Mouse (Mus musculus): ENCODE measurements around the gene Hoxd10. TPM values are rescaled to one million over a fixed set of nuclear protein-coding genes. Genes with fewer than 3 reads are reported as not detected.

Hoxd10 gene
- under 1 TPM in 1 of 2 experiments, not detected in 1; 0.22 TPM for total RNA-seq (2021)

DNA sequence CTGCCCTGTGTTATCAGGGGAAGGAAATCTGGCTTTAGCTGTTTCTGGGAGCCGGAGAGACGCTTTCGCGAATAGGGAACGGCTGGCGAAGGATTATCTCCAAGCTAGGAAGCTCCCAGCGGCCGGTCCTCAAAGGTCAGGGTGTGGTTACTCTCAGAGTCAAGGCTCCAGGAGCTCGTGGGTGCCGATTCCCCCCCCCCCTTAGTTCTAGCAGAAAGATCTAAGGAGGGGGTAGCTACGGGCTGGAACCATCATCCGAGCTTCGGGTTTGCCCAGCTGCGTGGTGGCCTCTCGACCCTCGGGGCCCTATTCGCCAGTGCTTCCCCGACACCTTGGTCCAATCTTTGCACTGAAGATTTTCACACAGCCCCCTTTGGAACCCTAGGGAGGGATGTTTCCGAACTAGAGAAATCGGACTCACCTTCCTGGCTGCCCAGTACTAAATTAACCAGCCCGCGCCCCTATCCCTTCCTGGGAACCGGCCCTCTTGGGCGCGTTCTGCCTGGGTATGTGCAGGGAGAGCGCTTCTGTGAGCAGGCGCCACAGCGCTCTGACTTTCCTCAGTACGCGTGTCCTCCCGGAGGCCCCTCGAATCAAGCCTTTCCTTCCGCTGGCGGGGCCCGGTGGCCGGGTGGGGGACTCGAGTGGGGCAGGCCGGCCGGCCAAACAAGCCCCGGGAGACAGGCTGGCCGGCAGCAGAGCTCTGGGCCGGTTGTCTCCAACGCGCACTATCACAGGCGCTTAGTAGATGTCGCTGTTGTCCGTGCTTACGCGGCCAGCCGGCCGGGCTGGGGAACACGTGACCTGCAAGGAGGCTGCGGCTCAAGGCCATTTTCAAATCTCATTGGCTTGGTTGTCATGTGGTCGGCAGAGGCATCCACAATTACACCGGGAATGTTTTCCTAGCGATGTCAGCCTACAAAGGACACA lies at the start of gene Hoxd10:
Gene Hoxd10 (plus strand): TSS at position 903 of the 930 bp plus-strand sequence.
- no peak for DNase-seq
- intact Hi-C loops (cut with DNase I) = loop anchor here (10.0 kb wide), 1 partner anchor 1416 kb away; the partner anchor contains the start of gene Sp9

DNA sequence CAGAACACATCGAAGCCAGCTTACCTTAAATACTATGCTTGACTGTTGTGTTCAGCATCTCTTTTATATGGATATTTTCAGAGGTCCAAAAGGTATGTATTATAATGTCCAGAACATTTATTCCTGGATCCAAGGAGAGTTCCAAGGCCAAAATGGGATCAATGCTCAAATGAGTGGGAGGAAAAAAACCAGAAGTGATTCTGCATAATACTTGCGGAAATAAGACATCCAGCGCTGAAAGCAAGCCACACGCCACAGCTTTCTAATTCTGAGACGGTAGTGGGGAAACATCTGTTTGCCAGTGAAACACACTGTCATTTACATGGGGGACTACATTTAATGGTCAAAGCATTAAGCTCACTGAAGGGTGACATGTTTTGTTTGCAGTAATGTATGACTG lies 49.3 kb upstream of the Hoxd10 start:
- intact Hi-C loops (cut with DNase I) = no loop called here
- no peak for DNase-seq

GRCm38 (mm10) chr2:74645631-74646030 lies 46.1 kb upstream of the Hoxd10 start:
- intact Hi-C loops (cut with DNase I) = no loop called here
- no peak for DNase-seq

GRCm38 (mm10) chr2:74647082-74647864 lies 44.5 kb upstream of the Hoxd10 start:
- intact Hi-C loops (cut with DNase I) = no loop called here
- no peak for DNase-seq

DNA sequence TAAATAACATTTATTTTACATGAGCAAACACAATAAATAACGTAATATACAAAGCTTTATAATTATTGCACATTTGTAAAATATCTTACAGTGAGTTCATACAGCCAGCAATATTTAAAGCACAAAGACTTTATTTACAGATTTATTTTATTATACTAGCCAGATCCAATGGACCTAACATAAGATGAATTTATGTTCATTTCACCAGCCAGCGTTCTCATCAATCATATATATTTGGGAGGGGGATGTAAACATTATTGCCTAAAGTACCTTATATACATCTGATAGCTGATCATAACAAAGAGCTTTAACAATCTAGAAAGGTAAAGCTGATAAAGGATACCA lies 38.8 kb upstream of the Hoxd10 start:
- no peak for DNase-seq
- intact Hi-C loops (cut with DNase I) = loop anchor here (5.0 kb wide), 1 partner anchor 84 kb away; no protein-coding TSS in a partner anchor

DNA sequence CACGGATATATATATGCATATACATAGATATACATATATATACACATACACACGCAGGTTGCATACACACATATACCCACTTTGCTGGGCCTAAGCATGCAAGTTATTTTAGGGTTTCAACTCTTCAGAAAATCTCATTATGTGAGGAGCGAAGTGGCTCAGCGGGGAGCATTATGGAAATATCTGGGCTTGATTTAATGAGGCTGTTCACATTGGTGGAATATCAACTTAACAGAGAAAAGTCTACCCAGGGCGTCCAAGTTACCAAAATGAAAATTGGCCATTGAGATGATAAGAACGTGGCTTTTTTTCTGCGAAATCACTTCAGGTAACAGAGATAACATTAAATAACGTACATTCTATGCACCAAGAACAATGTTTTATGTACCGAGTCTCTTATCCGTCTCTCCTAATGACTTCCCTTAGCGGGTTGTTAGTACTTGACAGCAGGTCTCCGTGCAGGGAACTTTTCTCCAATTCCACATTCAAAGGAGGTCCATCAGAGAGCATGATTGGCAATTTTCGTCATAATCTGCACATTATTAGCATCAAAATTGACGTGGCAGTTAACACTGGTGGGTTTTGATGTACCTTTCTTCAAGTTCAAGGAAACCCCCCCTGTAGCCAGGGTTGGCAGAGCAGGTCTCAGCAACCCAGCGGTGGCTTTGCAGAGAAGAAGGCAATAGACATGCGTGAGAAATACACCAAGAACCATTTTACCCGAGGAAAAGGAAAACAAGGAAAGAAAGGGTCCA lies 37.8 kb upstream of the Hoxd10 start:
- no peak for DNase-seq
- intact Hi-C loops (cut with DNase I) = loop anchor here (5.0 kb wide), 1 partner anchor 83 kb away; no protein-coding TSS in a partner anchor

- no peak for DNase-seq
- intact Hi-C loops (cut with DNase I) = loop anchor here (5.0 kb wide), 1 partner anchor 82 kb away; no protein-coding TSS in a partner anchor
Measured at GRCm38 (mm10) chr2:74654743-74655419, 36.8 kb upstream of the Hoxd10 start.

DNA sequence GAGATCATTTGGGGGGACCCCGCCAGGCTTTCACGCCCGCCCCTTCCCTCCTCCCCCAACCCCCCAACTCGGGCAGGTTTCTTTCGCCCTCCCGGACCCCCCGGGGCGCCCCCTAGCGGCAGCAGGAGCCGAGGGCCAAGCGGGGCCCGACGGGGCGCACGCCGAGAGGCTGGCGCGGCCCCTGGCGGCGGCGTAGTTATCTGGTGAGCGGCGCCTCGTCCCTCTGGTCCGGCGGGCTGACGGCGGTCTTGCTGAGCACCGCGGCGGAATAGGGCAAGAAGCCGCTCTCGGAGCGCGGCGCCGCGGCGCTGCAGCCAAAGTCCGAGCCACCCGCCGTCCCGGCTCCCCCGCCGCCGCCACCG lies 36.3 kb upstream of the Hoxd10 start:
- DNase-seq = no peak
- intact Hi-C loops (cut with DNase I) = no loop called here

DNA sequence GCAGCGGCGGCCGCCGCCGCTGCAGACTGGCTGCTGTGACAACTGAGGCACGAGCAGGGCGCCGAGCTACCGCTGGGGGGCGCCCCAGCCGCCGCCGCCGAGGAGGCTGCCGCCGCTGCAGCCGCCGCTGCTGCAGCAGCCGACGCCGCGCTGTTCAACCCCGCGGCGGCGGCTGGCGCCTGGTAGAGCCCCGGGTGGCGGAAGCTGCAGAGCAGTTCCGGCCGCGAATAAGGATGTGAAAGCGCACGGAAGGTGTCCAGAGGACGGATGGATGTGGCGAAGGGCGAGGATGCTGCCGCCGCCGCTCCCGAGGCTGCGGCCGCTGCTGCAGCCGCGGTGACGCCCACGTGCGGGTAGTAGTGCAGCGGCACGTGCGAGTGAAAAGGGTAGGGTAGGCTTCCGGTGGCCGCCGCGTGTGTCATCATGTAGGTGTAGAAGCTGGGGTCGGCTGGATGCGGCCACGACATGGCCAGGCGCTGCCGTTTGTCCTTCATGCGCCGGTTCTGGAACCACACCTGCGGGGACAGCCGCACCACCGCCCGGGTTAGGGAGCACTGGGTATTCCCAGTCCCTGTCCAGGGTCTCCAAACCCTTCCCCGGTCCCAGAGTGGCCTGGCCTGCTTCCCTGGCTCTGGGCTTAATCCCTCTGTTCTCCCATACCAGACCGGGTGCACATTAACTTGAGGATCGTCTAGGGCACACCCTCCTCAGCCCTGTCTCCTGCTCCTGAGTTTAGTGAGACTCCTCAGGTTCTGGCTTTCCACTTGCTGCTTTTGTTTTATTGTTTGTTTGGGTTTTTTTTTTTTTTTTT lies 35.7 kb upstream of the Hoxd10 start:
- intact Hi-C loops (cut with DNase I) = no loop called here
- DNase-seq = no peak

GRCm38 (mm10) chr2:74656632-74657021 lies 35.1 kb upstream of the Hoxd10 start:
- intact Hi-C loops (cut with DNase I) = no loop called here
- DNase-seq = no peak

DNA sequence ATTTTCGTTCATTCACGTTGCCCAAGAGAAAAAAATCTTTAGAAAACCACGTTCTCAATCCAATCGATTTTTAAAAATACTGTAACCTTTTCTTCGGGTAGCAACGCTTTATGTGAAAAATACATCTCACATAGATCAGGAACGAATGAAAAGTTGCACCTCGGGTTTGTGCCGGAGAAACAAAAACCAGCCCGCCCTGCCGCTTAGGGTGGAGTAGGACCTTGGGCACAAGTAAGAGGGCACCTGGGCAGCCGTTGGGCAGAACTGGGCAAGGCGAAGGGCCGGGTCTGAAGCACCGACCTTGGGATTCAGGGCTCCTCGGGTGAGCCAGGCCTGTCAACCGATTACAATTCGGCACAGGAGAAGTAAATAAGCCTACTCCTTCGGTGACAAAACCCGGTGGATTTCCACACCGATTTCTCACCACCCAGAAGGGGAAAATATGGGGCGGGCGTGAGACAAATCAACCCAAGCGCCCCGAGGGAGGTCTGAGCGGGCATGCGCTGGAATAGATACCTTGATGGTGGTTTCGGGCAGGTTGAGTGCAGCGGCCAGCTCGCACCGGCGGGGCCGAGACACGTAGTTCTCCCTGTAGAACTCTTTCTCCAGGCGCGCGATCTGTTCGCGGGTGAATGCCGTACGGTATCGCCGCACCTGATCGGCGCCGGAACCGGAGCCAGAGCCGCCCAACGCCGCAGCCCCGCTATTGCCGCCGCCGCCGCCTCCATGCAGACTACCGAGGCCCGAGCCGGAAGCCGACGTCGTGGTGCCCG lies 34.3 kb upstream of the Hoxd10 start:
- DNase-seq = peak in 1 of 2 experiments; percentile 46
- intact Hi-C loops (cut with DNase I) = no loop called here

- intact Hi-C loops (cut with DNase I) = no loop called here
- DNase-seq = no peak
Measured at GRCm38 (mm10) chr2:74658024-74658666, 33.6 kb upstream of the Hoxd10 start.

DNA sequence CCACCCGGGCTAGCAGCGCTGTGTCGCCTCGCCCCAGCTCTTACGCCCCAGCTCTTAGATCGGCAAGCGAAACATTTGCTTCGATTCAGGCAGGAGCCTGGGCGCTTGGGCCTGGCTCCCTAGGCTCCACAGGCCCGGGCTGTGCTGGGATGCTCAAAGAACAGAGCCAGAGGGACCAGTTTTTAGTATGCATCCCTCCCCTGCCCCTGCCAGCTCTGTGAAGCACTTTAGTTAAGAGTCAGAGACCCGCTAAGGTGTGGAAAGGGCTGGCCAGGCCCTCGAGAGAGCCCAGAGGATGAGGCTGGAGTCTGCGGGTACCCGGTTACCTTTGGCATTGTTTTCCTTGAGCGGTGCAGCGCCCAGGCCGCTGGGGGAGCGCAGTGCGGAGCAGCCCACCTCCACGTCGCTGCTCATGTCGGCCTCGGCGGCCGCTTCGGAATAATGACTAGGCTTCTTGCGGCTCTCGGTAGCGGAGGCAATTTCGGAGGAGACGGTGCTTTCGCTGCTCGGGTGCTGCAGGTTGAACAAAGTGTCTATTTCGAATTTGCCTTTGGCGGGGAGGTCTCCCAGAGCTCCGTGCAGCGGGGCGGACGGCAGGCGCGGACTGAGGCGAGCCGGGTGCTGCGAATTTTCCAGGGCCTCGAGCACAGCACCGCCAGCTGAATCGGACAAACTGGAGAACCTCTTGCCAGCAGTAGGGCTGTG lies 32.9 kb upstream of the Hoxd10 start:
- intact Hi-C loops (cut with DNase I) = no loop called here
- no peak for DNase-seq

GRCm38 (mm10) chr2:74659507-74660005 lies 32.2 kb upstream of the Hoxd10 start, which contains the start of gene Evx2:
Gene Evx2, minus strand, starts transcription at chr2:74659557.
- intact Hi-C loops (cut with DNase I) = loop anchor here (2.0 to 5.0 kb wide), 2 partner anchors 82 to 359 kb away; partner anchors contain the start of gene Lnpk

DNA sequence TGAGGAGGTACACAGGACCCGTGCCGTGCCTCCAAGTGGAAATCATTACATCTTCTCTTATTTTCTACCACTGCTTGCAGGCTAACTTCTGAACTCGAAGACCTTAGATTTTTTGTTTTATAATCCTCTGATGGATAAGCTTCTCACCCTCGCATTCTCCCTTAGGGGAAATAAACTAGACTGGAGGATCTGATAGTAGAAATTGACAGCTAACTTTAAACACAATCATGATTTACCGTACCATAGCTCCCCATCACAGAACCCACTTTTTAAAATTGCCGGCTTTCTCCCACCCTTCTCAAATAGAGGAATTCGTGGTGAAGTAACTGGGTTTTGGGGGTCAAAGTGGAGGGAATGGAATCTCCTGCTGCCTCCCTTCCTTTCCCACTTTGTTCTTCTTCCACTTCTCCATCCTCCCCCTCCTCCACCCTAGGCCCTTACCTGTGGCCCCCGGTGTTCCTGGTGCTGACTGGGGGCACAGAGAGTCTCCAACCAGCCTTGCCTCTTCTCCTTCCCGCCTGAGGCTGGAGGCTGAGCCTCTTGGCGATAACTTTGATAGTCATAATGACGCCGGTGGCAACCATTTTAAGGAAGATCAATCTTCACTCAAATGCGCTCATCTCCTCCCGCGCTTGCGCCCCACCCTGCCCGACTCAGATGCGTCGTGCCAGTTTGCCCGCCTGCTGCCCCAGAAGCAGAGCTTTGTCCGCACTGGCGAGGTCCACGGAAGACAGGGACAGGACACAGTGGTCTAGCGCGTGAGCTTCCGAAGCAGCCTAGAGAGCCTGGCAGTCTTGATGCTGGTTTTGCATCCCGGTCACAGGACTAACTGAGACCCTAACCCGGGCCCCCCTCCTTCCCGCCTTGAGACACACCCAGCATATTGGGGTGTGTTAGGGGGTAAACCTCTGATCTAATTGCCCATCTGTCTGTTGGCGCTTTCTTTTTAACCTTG lies 31.0 kb upstream of the Hoxd10 start:
- DNase-seq = no peak
- intact Hi-C loops (cut with DNase I) = loop anchor here (2.0 to 5.0 kb wide), 2 partner anchors 83 to 360 kb away; partner anchors contain the start of gene Lnpk

More at GRCm38 (mm10) chr2:74659507-74660005, 32.2 kb upstream of the Hoxd10 start, which contains the start of gene Evx2:
- DNase-seq = no peak

DNA sequence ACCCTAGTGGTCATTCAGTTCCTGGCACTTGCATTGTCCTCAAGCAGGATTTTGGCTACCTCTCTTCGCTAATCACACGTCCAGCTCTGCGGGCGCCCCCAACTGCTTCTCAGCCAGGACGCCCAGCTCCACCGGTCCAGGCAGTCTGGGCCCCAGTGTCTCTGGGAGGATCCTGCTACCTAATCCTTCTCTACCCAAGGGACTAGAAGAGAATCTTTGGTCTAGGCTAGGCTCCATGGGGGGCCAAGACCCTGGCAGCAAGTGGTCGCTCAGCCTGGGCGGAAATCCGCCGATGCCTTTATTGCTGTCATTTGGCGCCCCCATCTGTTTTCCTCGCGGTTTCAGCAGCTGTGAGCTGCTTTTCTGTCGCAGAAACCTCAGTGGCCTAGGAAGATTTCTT lies 30.0 kb upstream of the Hoxd10 start:
- intact Hi-C loops (cut with DNase I) = loop anchor here (2.0 to 5.0 kb wide), 2 partner anchors 84 to 361 kb away; partner anchors contain the start of gene Lnpk
- no peak for DNase-seq

Data from heart, postnatal 36 days (tissue).